Mouse (Mus musculus): ENCODE measurements around the gene Gm20388. TPM values are rescaled to one million over a fixed set of nuclear protein-coding genes. Genes with fewer than 3 reads are reported as not detected.

Gene Gm20388
- polyA plus RNA-seq, 1 experiment from 2014 or later, result not detected

DNA sequence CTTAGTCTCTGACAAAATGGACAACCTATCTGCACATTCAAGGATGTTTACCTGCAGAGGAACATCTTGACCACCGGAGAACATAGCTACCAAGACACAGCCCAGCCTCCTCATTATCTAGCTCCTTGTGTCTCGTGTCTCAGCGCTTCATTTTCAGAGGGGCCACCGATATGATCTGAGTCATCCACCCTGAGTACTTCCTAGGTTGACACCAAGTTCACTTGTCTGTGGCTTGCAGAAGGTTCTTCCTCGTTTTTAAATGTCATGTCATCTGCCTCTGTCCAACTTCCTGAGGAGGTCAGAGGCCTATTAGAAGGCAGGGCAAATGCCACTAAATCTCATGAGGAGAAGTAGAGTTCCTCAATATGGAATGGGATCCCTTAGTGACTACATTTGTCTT, 201.9 kb downstream of the Gm20388 start:
- WGBS, result 75% methylated on average over 5 of the region's 5 CpGs
- H3K27ac ChIP-seq (replicated peaks in 1 of 2; ENCODE audit: control insufficient read depth in 1 of 2, insufficient read depth in 1 of 2, low read depth in 2 of 2, low read length in 2 of 2), result no peak overlapping the region
- no peak for ATAC-seq (ENCODE audit: insufficient number of reproducible peaks, insufficient read depth, low FRiP score, low read depth)
- H3K4me2 ChIP-seq (ENCODE audit: low read length), result peak overlapping the region; percentile 94; the same call in 1 of the 2 replicates
- H3K4me3 ChIP-seq (ENCODE audit: control insufficient read depth in 1 of 2, insufficient read depth in 1 of 2, low read depth in 1 of 2, low read length in 2 of 2), result no peak overlapping the region
- H3K4me1 ChIP-seq (ENCODE audit: control insufficient read depth in 2 of 2, insufficient read depth in 2 of 2, low read length in 2 of 2), result peaks cover 6 to 13% of the 10 kb centered on the region in 2 experiments
- H3K27me3 ChIP-seq (ENCODE audit: control insufficient read depth, insufficient read depth, low read length), result no peaks in the 10 kb centered on the region
- H3K9ac ChIP-seq (ENCODE audit: low read length), result no peak overlapping the region
- no peaks in the 10 kb centered on the region for H3K36me3 ChIP-seq (ENCODE audit: control insufficient read depth, insufficient read depth, low read length)
- H3K9me3 ChIP-seq (ENCODE audit: control insufficient read depth, low read length), result no peaks in the 10 kb centered on the region

DNA sequence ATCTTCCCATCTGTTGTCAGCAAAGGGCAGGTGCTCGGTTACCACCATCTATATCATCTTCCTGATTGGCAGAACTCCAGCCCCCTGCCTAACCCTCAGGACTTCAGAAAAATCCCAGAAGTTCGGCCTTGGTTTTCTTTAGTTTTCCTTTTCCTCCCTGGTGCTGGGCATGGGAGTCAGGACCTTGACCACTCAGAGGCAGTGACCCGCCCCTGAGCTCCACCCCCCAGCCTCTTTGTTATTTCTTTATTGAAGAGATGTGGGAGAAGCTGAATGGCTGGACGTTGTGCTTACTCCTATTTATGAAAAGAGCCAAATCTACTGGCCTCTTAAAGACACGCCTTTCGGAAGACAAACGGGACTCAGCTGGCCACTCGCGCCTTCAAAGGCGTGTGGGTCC, 202.7 kb downstream of the Gm20388 start:
- peak overlapping the region; percentile 45 to 89 for H3K4me3 ChIP-seq (ENCODE audit: control insufficient read depth in 1 of 2, insufficient read depth in 1 of 2, low read depth in 1 of 2, low read length in 2 of 2)
- H3K36me3 ChIP-seq (ENCODE audit: control insufficient read depth, insufficient read depth, low read length), result no peaks in the 10 kb centered on the region
- peak overlapping the region; percentile 94 for H3K4me2 ChIP-seq (ENCODE audit: low read length)

DNA sequence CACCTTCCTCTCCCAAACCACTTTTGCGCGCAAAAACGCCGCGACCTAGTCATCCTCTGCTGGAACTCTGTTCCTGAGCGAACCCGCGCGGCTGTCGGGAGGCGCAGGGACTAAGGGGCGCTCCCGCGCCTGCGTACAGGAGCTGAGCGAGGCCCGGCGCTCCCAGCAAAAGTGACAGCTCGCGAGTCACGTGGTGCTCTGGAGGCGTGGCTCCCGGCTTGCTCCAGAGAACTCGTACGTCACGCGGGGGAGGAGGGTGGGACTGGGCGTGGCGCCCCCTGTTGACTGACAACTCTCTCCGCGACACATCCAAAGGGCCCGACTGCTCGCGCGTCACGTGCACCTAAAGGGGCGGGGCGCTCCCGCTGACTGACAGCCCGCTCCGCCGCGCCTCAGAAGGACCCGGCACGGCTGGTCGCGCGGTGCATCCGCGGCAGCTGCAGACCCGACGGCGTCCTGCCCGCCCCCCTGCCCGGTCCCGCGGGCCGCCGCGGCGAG, 203.2 kb downstream of the Gm20388 start, which contains the start of gene 6430548M08Rik:
6430548M08Rik (plus strand) TSS at position 395 of the 498 bp plus-strand sequence.
- Histone ChIP-seq H3K4me3 (ENCODE audit: control insufficient read depth in 1 of 2, insufficient read depth in 1 of 2, low read depth in 1 of 2, low read length in 2 of 2) (peak within 1 kb of the TSS; percentile 72 to 89), H3K4me2 (ENCODE audit: low read length) (peak within 1 kb of the TSS; percentile 94), H3K4me1 (ENCODE audit: control insufficient read depth in 2 of 2, insufficient read depth in 2 of 2, low read length in 2 of 2) (peaks cover 13 to 25% of the 10 kb centered on the region in 2 experiments), H3K27me3 (ENCODE audit: control insufficient read depth, insufficient read depth, low read length) (no peaks in the 10 kb centered on the region), H3K9ac (ENCODE audit: low read length) (peak within 1 kb of the TSS; percentile 85), H3K9me3 (ENCODE audit: control insufficient read depth, low read length) (no peaks in the 10 kb centered on the region), H3K27ac (replicated peaks in 1 of 2; ENCODE audit: control insufficient read depth in 1 of 2, insufficient read depth in 1 of 2, low read depth in 2 of 2, low read length in 2 of 2) (peak within 1 kb of the TSS; percentile 72 to 94), H3K36me3 (ENCODE audit: control insufficient read depth, insufficient read depth, low read length) (no peaks in the 10 kb centered on the region)
- peak; percentile 96 for ATAC-seq (ENCODE audit: insufficient number of reproducible peaks, insufficient read depth, low FRiP score, low read depth)
- under 1% methylated on average over 61 of the region's 61 CpGs for WGBS

More for the DNA sequence above, 202.7 kb downstream of the Gm20388 start:
- WGBS, result 2% methylated on average over 10 of the region's 10 CpGs
- no peaks in the 10 kb centered on the region for H3K27me3 ChIP-seq (ENCODE audit: control insufficient read depth, insufficient read depth, low read length)
- H3K9me3 ChIP-seq (ENCODE audit: control insufficient read depth, low read length), result no peaks in the 10 kb centered on the region
- peak overlapping the region; percentile 72 to 94 for H3K27ac ChIP-seq (replicated peaks in 1 of 2; ENCODE audit: control insufficient read depth in 1 of 2, insufficient read depth in 1 of 2, low read depth in 2 of 2, low read length in 2 of 2)
- H3K4me1 ChIP-seq (ENCODE audit: control insufficient read depth in 2 of 2, insufficient read depth in 2 of 2, low read length in 2 of 2), result peaks cover 9 to 20% of the 10 kb centered on the region in 2 experiments
- peak overlapping the region; percentile 77 for H3K9ac ChIP-seq (ENCODE audit: low read length)
- ATAC-seq (ENCODE audit: insufficient number of reproducible peaks, insufficient read depth, low FRiP score, low read depth), result peak; percentile 10

DNA sequence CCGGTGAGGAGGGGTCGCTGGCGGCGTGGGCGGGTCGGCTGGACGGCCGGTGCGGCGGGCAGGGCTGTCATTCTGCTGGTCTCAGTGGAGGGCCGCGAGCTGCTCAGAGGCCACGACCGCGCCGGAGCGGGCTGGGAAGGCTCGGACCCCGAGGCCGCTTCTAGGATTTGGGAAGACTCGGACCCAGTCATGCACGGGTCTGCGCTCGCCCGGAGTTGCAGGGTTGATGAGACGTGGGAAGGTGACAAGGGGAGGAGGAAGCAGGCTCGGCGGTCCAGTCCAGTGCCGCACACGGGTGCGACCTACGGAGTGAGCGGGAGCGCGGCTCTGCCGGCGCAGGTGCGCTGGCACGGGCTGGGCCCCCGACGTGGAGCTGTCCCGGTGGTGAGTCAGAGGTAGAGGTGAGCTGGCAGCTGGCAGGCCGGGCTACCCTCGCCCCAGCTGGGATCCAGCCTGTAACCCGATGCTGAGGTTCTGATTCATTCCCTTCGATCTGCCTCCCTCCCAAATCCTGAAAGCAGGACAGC, 203.7 kb downstream of the Gm20388 start:
- H3K9me3 ChIP-seq (ENCODE audit: control insufficient read depth, low read length), result no peaks in the 10 kb centered on the region
- 1% methylated on average over 46 of the region's 46 CpGs for WGBS
- peak overlapping the region; percentile 72 to 89 for H3K4me3 ChIP-seq (ENCODE audit: control insufficient read depth in 1 of 2, insufficient read depth in 1 of 2, low read depth in 1 of 2, low read length in 2 of 2)
- peak overlapping the region; percentile 94 for H3K4me2 ChIP-seq (ENCODE audit: low read length)
- H3K27me3 ChIP-seq (ENCODE audit: control insufficient read depth, insufficient read depth, low read length), result no peaks in the 10 kb centered on the region
- peaks cover 19 to 30% of the 10 kb centered on the region in 2 experiments for H3K4me1 ChIP-seq (ENCODE audit: control insufficient read depth in 2 of 2, insufficient read depth in 2 of 2, low read length in 2 of 2)
- peak overlapping the region; percentile 85 for H3K9ac ChIP-seq (ENCODE audit: low read length)
- no peaks in the 10 kb centered on the region for H3K36me3 ChIP-seq (ENCODE audit: control insufficient read depth, insufficient read depth, low read length)
- peak overlapping the region in 1 of 2 experiments; percentile 50; a peak in 1 of 4 replicates for H3K27ac ChIP-seq (replicated peaks in 1 of 2; ENCODE audit: control insufficient read depth in 1 of 2, insufficient read depth in 1 of 2, low read depth in 2 of 2, low read length in 2 of 2)
- peak; percentile 18 for ATAC-seq (ENCODE audit: insufficient number of reproducible peaks, insufficient read depth, low FRiP score, low read depth)

DNA sequence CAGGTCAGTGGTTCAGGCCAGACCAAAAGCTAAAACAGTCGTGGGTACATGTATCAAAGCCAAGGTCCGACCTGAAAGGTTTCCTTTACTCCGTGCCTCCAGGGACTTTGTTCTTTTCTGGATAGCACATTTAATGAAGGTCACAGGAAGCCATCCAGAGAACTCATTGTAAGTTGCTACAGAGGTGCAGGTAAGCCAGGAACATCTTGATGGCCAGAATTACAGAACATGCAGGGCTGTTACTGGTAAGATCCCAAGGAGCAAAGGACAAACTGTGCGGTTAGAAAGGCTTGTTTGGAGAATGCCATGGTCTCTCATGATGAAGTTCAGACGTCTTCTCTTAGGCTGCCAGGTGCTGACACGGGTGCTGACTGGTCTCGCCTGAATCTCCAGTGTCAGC, 206.0 kb downstream of the Gm20388 start:
- Histone ChIP-seq H3K4me3 (ENCODE audit: control insufficient read depth in 1 of 2, insufficient read depth in 1 of 2, low read depth in 1 of 2, low read length in 2 of 2) (no peak overlapping the region), H3K27ac (replicated peaks in 1 of 2; ENCODE audit: control insufficient read depth in 1 of 2, insufficient read depth in 1 of 2, low read depth in 2 of 2, low read length in 2 of 2) (no peak overlapping the region), H3K27me3 (ENCODE audit: control insufficient read depth, insufficient read depth, low read length) (no peaks in the 10 kb centered on the region), H3K4me1 (ENCODE audit: control insufficient read depth in 2 of 2, insufficient read depth in 2 of 2, low read length in 2 of 2) (peaks cover 38 to 52% of the 10 kb centered on the region in 2 experiments), H3K9me3 (ENCODE audit: control insufficient read depth, low read length) (no peaks in the 10 kb centered on the region), H3K4me2 (ENCODE audit: low read length) (no peak overlapping the region), H3K36me3 (ENCODE audit: control insufficient read depth, insufficient read depth, low read length) (no peaks in the 10 kb centered on the region), H3K9ac (ENCODE audit: low read length) (no peak overlapping the region)
- WGBS, result 72% methylated on average over 7 of the region's 7 CpGs
- no peak for ATAC-seq (ENCODE audit: insufficient number of reproducible peaks, insufficient read depth, low FRiP score, low read depth)

DNA sequence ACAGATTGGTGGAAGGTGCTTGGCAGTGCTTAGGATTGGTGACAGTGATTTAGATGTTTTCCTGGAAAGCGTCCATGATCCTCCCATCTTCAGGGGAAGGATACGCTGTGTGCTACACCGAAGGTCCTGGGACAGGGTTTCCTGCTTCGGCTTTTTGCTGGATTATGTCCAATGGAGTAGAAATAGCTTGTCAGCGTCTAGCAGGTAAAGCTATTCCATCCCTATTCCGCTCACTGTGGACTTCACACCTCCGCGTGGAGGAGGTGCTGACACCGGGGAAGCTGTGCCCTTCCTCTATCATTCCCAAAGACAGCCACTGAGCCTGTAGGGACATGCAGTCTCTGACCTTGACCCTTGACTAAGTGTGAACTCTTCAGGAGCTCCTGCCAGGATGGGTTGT, 207.5 kb downstream of the Gm20388 start:
- Histone ChIP-seq H3K4me2 (ENCODE audit: low read length) (no peak overlapping the region), H3K4me1 (ENCODE audit: control insufficient read depth in 2 of 2, insufficient read depth in 2 of 2, low read length in 2 of 2) (peaks cover 40 to 59% of the 10 kb centered on the region in 2 experiments), H3K9me3 (ENCODE audit: control insufficient read depth, low read length) (no peaks in the 10 kb centered on the region), H3K27ac (replicated peaks in 1 of 2; ENCODE audit: control insufficient read depth in 1 of 2, insufficient read depth in 1 of 2, low read depth in 2 of 2, low read length in 2 of 2) (no peak overlapping the region), H3K27me3 (ENCODE audit: control insufficient read depth, insufficient read depth, low read length) (no peaks in the 10 kb centered on the region), H3K4me3 (ENCODE audit: control insufficient read depth in 1 of 2, insufficient read depth in 1 of 2, low read depth in 1 of 2, low read length in 2 of 2) (no peak overlapping the region), H3K36me3 (ENCODE audit: control insufficient read depth, insufficient read depth, low read length) (no peaks in the 10 kb centered on the region), H3K9ac (ENCODE audit: low read length) (no peak overlapping the region)
- WGBS, result 52% methylated on average over 9 of the region's 9 CpGs
- no peak for ATAC-seq (ENCODE audit: insufficient number of reproducible peaks, insufficient read depth, low FRiP score, low read depth)

DNA sequence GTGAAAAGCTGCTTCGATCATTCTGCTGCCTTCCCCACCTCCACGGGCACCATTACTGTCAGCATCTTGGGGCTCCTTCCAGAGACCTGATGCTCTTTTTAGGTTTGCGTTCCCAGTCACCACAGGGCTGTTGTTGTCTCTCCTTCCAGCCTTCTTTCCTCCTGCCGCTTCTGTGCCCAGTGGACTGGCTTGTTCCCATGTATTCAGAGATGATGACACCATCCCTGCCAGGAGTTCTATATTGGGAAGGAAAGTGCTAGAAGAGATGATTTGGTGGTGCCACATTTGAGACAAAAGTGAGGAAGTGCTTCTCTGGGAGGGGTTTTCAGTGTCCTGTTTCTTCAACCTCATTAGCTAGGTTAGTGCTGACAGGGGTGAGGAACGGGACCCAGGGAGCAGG, 208.2 kb downstream of the Gm20388 start:
- Histone ChIP-seq H3K4me2 (ENCODE audit: low read length) (no peak overlapping the region), H3K4me1 (ENCODE audit: control insufficient read depth in 2 of 2, insufficient read depth in 2 of 2, low read length in 2 of 2) (peaks cover 41 to 65% of the 10 kb centered on the region in 2 experiments), H3K27ac (replicated peaks in 1 of 2; ENCODE audit: control insufficient read depth in 1 of 2, insufficient read depth in 1 of 2, low read depth in 2 of 2, low read length in 2 of 2) (peak overlapping the region; percentile 95 to 97), H3K9me3 (ENCODE audit: control insufficient read depth, low read length) (no peaks in the 10 kb centered on the region), H3K9ac (ENCODE audit: low read length) (0 out of 2 replicates have a peak overlapping the region, but pooled peaks have one; percentile 28), H3K4me3 (ENCODE audit: control insufficient read depth in 1 of 2, insufficient read depth in 1 of 2, low read depth in 1 of 2, low read length in 2 of 2) (no peak overlapping the region), H3K36me3 (ENCODE audit: control insufficient read depth, insufficient read depth, low read length) (no peaks in the 10 kb centered on the region), H3K27me3 (ENCODE audit: control insufficient read depth, insufficient read depth, low read length) (no peaks in the 10 kb centered on the region)
- 68% methylated on average over 5 of the region's 5 CpGs for WGBS
- no peak for ATAC-seq (ENCODE audit: insufficient number of reproducible peaks, insufficient read depth, low FRiP score, low read depth)

Data from heart, embryonic 14.5 days (tissue).